Mouse (Mus musculus): ENCODE measurements around the gene Ulk4. TPM values are rescaled to one million over a fixed set of nuclear protein-coding genes. Genes with fewer than 3 reads are reported as not detected.
"Not testable (repeated sequence)": the region's sequence is repeated elsewhere in the genome, so short reads cannot be mapped to it uniquely, and the experiment has no call there.

The Ulk4 gene
- polyA plus RNA-seq, 1 experiment from 2014 or later: 179 TPM

DNA sequence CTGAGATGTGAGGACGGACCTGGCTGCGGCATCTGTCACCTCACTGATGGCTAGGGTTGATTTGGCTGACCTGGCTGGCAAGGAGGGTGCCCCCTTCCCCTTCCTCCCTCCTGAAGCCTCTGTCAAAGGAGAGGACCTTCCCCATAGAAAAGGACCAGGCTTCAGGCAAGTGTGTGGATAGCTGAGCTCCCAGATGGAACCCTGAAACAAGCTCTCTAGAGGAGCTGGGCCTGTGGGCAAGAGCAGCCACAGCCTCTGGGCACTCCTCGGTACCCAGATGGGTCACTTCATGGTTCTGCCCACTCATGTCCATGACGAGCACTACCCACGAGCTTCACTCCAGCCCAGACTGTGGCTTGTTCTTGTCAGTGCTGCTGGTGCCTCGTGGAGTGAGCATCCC lies 34.7 kb downstream of the Ulk4 start:
- Histone ChIP-seq H3K27me3 (replicated peaks) (no peaks in the 10 kb centered on the region), H3K36me3 (no peaks in the 10 kb centered on the region), H3K4me2 (no peak overlapping the region), H3K9ac (no peak overlapping the region), H3K27ac (no peak overlapping the region), H3K9me3 (no peaks in the 10 kb centered on the region), H3K4me1 (no peaks in the 10 kb centered on the region), H3K4me3 (replicated peaks) (no peak overlapping the region)
- 90% methylated on average over 6 of the region's 6 CpGs for WGBS
- no peak for ATAC-seq (ENCODE audit: insufficient read depth, low FRiP score, low read depth)

DNA sequence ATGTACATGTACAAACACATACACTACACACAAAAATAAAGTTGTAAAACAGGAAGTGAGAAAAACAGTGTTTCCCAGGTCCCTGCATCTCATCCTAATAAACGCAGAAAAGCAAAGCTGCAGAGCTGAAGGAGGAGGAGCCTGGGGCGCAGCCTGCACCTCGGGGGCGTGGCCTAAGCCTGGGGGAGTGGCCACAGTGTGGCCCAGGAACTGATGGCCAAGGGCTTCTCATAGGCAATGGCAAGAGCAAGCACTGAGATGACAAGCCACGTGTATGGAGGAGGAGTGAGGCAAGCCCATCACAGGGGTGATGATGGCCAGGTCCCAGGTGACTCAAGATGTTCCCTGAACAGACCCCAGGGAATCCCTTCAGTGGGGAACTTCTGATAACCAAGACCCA lies 35.2 kb downstream of the Ulk4 start:
- no peaks in the 10 kb centered on the region for H3K27me3 ChIP-seq (replicated peaks)
- H3K4me2 ChIP-seq: no peak overlapping the region
- no peaks in the 10 kb centered on the region for H3K36me3 ChIP-seq
- H3K27ac ChIP-seq: no peak overlapping the region
- H3K9me3 ChIP-seq: no peaks in the 10 kb centered on the region
- no peak overlapping the region for H3K9ac ChIP-seq
- H3K4me3 ChIP-seq (replicated peaks): no peak overlapping the region
- no peaks in the 10 kb centered on the region for H3K4me1 ChIP-seq
- no peak for ATAC-seq (ENCODE audit: insufficient read depth, low FRiP score, low read depth)
- WGBS: 25% methylated on average over 5 of the region's 5 CpGs

DNA sequence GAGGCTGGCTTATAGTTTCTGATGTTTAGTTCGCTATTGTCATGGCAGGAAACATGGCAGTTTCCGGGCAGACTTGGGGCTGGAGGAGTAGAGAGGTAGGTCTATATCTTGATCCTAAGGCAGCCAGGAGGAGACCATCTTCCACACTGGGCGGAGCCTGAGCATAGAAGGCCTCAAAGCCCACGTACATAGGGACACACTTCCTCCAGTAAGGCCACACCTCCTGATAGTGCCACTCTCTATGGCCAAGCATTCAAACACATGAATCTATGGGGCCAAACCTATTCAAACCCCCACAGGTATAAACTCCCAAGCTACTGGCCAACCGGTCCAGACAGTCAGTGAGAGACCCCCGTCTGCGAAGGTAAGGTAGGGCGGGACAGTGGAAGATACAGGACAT lies 35.6 kb downstream of the Ulk4 start:
- Histone ChIP-seq H3K4me1 (no peaks in the 10 kb centered on the region), H3K4me3 (replicated peaks) (no peak overlapping the region), H3K9ac (no peak overlapping the region), H3K9me3 (no peaks in the 10 kb centered on the region), H3K27ac (no peak overlapping the region), H3K36me3 (no peaks in the 10 kb centered on the region), H3K4me2 (no peak overlapping the region), H3K27me3 (replicated peaks) (no peaks in the 10 kb centered on the region)
- ATAC-seq (ENCODE audit: insufficient read depth, low FRiP score, low read depth): no peak
- 81% methylated on average over 8 of the region's 8 CpGs for WGBS

DNA sequence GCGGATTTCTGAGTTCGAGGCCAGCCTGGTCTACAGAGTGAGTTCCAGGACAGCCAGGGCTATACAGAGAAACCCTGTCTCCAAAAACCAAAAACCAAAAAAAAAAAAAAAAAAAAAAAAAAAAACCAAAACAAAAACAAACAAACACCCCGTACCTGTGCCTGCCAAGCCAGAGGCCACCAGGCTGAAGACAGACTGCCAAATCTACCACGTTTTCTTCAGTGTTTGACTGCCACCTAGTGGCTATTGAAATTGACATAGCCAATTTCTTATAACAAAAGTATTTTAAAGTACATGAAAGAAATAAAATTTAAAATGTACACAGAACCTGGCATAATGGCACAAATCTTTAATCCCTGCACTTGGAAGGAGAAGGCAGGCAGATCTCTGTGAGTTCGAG lies 36.8 kb downstream of the Ulk4 start:
- H3K4me1 ChIP-seq; H3K9me3 ChIP-seq; H3K27ac ChIP-seq; H3K36me3 ChIP-seq; H3K9ac ChIP-seq; H3K27me3 ChIP-seq (replicated peaks); ATAC-seq (ENCODE audit: insufficient read depth, low FRiP score, low read depth); H3K4me3 ChIP-seq (replicated peaks); H3K4me2 ChIP-seq: not testable (repeated sequence)
- 39% methylated on average over 5 of the region's 5 CpGs for WGBS

DNA sequence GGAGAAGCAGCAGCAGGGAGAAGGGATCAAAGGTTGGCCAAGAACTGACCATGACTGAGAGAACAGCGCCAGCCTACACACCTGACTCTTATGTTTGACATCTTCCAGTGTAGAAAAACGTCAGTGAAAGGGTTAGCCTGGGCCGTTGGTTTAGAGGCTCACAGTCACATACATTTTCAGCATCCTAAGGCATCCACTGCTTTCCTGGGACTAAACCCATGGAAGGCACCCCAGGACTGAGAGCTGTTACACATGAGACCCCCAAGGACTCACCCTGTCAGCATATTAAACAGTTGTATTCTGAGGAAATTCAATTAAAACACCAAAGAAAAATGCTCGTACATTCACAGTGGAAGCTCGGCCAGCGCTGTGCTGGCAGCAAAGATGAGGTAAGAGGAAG lies 37.4 kb downstream of the Ulk4 start:
- Histone ChIP-seq H3K27me3 (replicated peaks) (no peaks in the 10 kb centered on the region), H3K4me1 (no peaks in the 10 kb centered on the region), H3K36me3 (no peaks in the 10 kb centered on the region), H3K4me2 (no peak overlapping the region), H3K27ac (no peak overlapping the region), H3K4me3 (replicated peaks) (no peak overlapping the region), H3K9ac (no peak overlapping the region), H3K9me3 (no peaks in the 10 kb centered on the region)
- ATAC-seq (ENCODE audit: insufficient read depth, low FRiP score, low read depth): no peak
- 82% methylated on average over 6 of the region's 6 CpGs for WGBS

DNA sequence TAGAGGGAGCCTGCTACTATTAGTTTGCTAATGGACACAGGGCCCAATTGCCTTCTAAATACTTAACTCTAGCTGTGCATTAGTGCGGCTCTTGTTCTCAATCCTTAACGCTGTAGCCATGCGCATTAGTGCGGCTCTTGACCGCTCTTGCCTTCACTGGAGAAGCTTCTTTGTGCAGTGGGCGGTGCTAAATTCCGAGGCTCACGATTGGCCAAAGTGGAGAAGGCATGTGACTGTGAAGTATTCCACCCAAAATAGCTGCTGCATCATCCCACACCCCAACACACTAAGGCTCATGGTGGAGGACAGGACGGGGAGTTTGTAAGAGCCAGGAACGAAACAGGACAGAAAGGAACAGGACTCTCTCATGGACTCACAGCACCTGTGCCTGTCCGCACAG lies 58.4 kb downstream of the Ulk4 start:
- WGBS: 86% methylated on average over 11 of the region's 11 CpGs
- no peak overlapping the region for H3K4me3 ChIP-seq (replicated peaks)
- no peaks in the 10 kb centered on the region for H3K27me3 ChIP-seq (replicated peaks)
- H3K36me3 ChIP-seq: no peaks in the 10 kb centered on the region
- H3K4me2 ChIP-seq: no peak overlapping the region
- H3K9me3 ChIP-seq: no peaks in the 10 kb centered on the region
- no peak for ATAC-seq (ENCODE audit: insufficient read depth, low FRiP score, low read depth)
- no peak overlapping the region for H3K9ac ChIP-seq
- H3K4me1 ChIP-seq: no peaks in the 10 kb centered on the region
- H3K27ac ChIP-seq: no peak overlapping the region

DNA sequence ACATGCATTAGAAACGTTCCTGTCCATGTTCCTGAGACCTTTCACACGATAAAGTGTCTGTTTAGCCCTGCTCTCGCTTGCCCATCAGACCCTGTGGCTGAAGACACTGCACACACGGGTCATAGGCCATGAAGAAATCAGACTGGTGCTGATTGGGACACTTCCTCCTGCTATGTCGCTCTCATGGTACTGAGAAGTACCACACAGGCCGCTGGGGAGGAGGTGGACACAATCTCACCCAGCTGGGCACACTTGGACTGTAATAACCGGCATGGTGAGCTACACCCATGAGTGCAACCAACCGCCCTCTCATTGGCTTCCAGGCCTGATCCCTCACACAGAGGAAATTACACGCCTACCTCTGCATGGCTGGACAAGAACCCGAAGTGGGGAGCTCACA lies 58.8 kb downstream of the Ulk4 start:
- Histone ChIP-seq H3K27ac (no peak overlapping the region), H3K4me1 (no peaks in the 10 kb centered on the region), H3K4me2 (no peak overlapping the region), H3K9ac (no peak overlapping the region), H3K9me3 (no peaks in the 10 kb centered on the region), H3K27me3 (replicated peaks) (no peaks in the 10 kb centered on the region), H3K4me3 (replicated peaks) (no peak overlapping the region), H3K36me3 (no peaks in the 10 kb centered on the region)
- 86% methylated on average over 10 of the region's 10 CpGs for WGBS
- no peak for ATAC-seq (ENCODE audit: insufficient read depth, low FRiP score, low read depth)

DNA sequence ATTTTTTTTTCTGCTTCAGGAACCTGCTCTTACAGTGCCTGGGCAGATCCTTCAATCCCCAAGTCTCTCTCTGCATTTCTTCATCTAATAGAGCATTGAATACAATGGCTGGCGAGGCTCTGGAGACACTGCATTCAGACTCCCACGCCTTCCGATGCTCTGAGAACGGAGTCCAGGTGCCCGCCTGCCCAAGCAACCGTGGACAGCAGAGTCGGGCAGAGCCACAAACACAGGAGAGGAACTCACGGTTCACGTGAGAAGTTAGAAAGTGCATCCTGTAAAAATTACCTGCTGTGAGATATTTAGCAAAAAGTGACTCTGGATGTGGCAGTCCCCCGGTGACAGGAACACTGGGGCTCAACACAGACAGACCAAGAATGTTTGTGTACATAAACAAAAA lies 59.3 kb downstream of the Ulk4 start:
- Histone ChIP-seq H3K27me3 (replicated peaks) (no peaks in the 10 kb centered on the region), H3K4me3 (replicated peaks) (no peak overlapping the region), H3K9me3 (no peaks in the 10 kb centered on the region), H3K36me3 (no peaks in the 10 kb centered on the region), H3K4me1 (no peaks in the 10 kb centered on the region), H3K4me2 (no peak overlapping the region), H3K27ac (no peak overlapping the region), H3K9ac (no peak overlapping the region)
- WGBS: 85% methylated on average over 10 of the region's 10 CpGs
- no peak for ATAC-seq (ENCODE audit: insufficient read depth, low FRiP score, low read depth)

DNA sequence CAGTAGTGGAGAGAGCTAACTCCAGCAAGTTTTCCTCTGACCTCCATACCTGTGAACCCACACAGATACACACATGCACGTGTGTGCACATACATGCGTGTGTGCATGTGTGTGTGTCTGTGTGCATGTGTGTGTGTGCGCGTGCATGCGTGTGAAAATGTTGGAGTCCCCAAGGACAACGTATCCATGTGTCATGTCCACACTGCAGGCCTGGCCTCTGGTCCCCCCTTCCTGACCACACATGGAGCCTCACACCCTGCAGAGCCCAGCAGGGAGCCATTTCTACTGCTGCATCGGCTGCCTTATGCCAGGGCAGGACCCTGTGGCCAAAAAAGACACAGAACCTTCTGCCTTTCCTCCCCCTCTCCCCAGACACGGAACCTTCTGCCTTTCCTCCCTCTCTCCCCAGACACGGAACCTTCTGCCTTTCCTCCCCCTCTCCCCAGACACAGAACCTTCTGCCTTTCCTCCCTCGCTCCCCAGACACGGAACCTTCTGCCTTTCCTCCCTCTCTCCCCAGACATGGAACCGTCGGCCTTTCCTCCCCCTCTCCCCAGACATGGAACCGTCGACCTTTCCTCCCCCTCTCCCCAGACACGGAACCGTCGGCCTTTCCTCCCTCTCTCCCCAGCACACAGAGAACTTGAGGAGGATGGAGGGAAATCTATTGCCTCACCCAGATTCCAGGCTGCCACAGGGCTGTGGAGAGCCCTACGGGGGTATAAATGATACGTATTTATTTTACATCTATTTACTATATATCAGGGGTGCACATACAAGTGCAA lies 60.3 kb downstream of the Ulk4 start:
- whole genome bisulfite sequencing: 70% methylated on average over 20 of the region's 20 CpGs
- Histone ChIP-seq H3K9ac (no peak overlapping the region), H3K27ac (no peak overlapping the region), H3K27me3 (replicated peaks) (no peaks in the 10 kb centered on the region), H3K9me3 (no peaks in the 10 kb centered on the region), H3K36me3 (no peaks in the 10 kb centered on the region), H3K4me2 (no peak overlapping the region), H3K4me1 (no peaks in the 10 kb centered on the region), H3K4me3 (replicated peaks) (no peak overlapping the region)
- no peak for ATAC-seq (ENCODE audit: insufficient read depth, low FRiP score, low read depth)

DNA sequence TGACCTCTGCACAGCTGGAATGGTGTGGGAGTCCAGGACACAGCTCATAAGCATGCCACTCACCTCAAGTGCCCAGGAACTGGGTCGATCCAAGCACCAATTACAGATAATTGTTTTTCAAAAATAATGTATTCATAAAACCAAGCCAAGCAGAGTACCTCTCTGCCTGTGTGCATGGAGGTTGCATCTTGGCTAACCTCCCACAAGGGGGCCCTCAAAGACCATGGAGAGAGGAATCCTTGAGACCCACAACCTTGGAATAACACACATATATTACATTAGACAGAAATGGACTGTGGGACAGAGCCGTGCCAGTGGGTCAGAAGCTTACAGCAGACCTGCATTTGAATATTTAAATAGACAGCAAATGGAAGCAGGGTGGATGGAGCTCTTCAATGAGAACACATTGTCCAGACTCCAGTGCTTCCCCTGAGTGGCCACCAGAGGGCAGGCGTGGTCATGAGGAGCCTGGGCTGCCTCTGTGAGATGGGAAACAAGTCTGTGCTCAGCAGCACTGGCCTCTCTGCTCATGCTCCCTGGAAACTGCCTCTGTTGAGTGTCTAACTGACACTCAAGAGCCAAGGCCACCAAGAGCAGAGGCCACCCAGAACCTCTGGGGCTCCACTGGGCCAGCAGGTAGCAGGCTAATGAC lies 61.5 kb downstream of the Ulk4 start:
- Histone ChIP-seq H3K27me3 (replicated peaks) (no peaks in the 10 kb centered on the region), H3K4me2 (no peak overlapping the region), H3K9me3 (no peaks in the 10 kb centered on the region), H3K4me3 (replicated peaks) (no peak overlapping the region), H3K36me3 (no peaks in the 10 kb centered on the region), H3K4me1 (no peaks in the 10 kb centered on the region), H3K27ac (no peak overlapping the region), H3K9ac (no peak overlapping the region)
- WGBS: 31% methylated on average over 3 of the region's 3 CpGs
- ATAC-seq (ENCODE audit: insufficient read depth, low FRiP score, low read depth): peak; percentile 50; the same call in 1 of the 2 replicates

DNA sequence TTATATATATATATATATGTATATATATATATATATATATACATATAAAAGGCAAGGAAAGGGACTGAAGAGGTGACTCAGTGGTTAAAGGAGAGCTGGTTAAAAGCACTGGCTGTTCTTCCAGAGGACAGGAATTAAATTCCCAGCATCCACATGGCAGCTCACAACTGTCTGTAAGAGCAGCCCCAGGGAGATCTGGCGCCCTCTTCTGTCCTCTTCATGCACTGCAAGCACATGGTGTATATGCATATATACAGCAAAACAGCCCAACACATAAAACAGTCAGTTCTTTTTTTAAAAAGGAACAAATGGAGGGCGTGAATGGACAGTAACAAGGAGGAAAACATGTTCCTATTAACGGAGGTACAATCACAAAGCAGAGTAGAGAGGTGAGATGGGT lies 64.7 kb downstream of the Ulk4 start:
- Histone ChIP-seq H3K9me3 (no peaks in the 10 kb centered on the region), H3K9ac (no peak overlapping the region), H3K4me2 (no peak overlapping the region), H3K36me3 (0 out of 2 replicates have a peak, but pooled peaks cover 2% of the 10 kb centered on the region), H3K27me3 (replicated peaks) (no peaks in the 10 kb centered on the region), H3K4me3 (replicated peaks) (no peak overlapping the region), H3K4me1 (no peaks in the 10 kb centered on the region), H3K27ac (no peak overlapping the region)
- 72% methylated on average over 3 of the region's 3 CpGs for WGBS
- no peak for ATAC-seq (ENCODE audit: insufficient read depth, low FRiP score, low read depth)

DNA sequence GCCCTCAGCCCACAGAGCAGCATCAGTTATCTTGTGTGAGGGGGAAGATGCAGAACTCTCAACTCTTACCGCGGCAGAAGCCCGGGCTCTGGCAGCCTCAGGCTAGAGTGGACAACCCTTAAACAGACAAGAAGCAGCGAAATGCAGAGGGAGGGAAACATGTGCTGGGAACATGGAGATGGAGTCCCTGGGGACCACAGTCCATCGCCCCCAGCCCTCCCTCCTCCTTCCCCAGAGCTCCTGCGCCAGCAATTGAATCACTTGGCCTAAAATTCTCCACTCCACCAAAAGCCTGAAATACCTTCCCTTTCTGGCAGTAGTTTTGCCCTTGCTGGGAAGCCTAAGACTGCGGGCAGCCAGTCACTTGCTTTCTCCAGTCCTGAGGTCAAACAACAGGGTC lies 72.0 kb downstream of the Ulk4 start:
- ATAC-seq (ENCODE audit: insufficient read depth, low FRiP score, low read depth): no peak
- Histone ChIP-seq H3K9ac (no peak overlapping the region), H3K9me3 (no peaks in the 10 kb centered on the region), H3K4me1 (no peaks in the 10 kb centered on the region), H3K27me3 (replicated peaks) (no peaks in the 10 kb centered on the region), H3K4me2 (no peak overlapping the region), H3K27ac (no peak overlapping the region), H3K36me3 (0 out of 2 replicates have a peak, but pooled peaks cover 2% of the 10 kb centered on the region), H3K4me3 (replicated peaks) (no peak overlapping the region)
- WGBS: 69% methylated on average over 7 of the region's 7 CpGs

Data from stomach, embryonic 15.5 days (tissue).